Mouse (Mus musculus) naive thymus-derived CD4-positive, alpha-beta T cell, adult 2 months (primary cell): ENCODE results near the gene Inca1.

ENCODE experiments used
- DNase-seq: peaks from one replicate; pipeline ENCODE4 v3.0.0-alpha.2; 2011; ENCODE audit warnings: low read depth

The Inca1 gene

GRCm38 (mm10) chr11:70652029-70652883, 47.7 kb downstream of the Inca1 start:
- peak; percentile 59 for DNase-seq

- DNase-seq: peak; percentile 47
Observed at GRCm38 (mm10) chr11:70651391-70651790, 48.6 kb downstream of the Inca1 start.

GRCm38 (mm10) chr11:70650322-70651175, 49.4 kb downstream of the Inca1 start:
- peak; percentile 87 for DNase-seq

GRCm38 (mm10) chr11:70649185-70649734, 50.7 kb downstream of the Inca1 start:
- DNase-seq: peak; percentile 46

- DNase-seq: peak; percentile 47
Observed at GRCm38 (mm10) chr11:70648512-70648911, 51.4 kb downstream of the Inca1 start.

- no peak for DNase-seq
Observed at GRCm38 (mm10) chr11:70647716-70648420, 52.1 kb downstream of the Inca1 start.

- DNase-seq: peak; percentile 98
Observed at GRCm38 (mm10) chr11:70646691-70647650, 53.0 kb downstream of the Inca1 start, which contains the start of the genes Rnf167 and Slc25a11. Gene Rnf167, plus strand, starts transcription at chr11:70647235. Gene Slc25a11, minus strand, starts transcription at chr11:70647479.

- no peak for DNase-seq
Observed at GRCm38 (mm10) chr11:70646259-70646555, 53.7 kb downstream of the Inca1 start.

- no peak for DNase-seq
Observed at GRCm38 (mm10) chr11:70645461-70646258, 54.3 kb downstream of the Inca1 start.

GRCm38 (mm10) chr11:70644564-70645103, 55.3 kb downstream of the Inca1 start:
- DNase-seq: no peak

- no peak for DNase-seq
Observed at GRCm38 (mm10) chr11:70643051-70643450, 56.9 kb downstream of the Inca1 start.

- DNase-seq: no peak
Observed at GRCm38 (mm10) chr11:70641241-70641640, 58.7 kb downstream of the Inca1 start.

GRCm38 (mm10) chr11:70639976-70640375, 60.0 kb downstream of the Inca1 start:
- DNase-seq: no peak

- no peak for DNase-seq
Observed at GRCm38 (mm10) chr11:70638714-70639278, 61.2 kb downstream of the Inca1 start, which contains the start of gene Gp1ba. Gene Gp1ba, plus strand, starts transcription at chr11:70639122.
